Mouse (Mus musculus): ENCODE results near the gene Srsf9.
"Not testable (repeated sequence)": the region's sequence is repeated elsewhere in the genome, so short reads cannot be mapped to it uniquely, and the experiment has no call there.

Srsf9 gene

DNA sequence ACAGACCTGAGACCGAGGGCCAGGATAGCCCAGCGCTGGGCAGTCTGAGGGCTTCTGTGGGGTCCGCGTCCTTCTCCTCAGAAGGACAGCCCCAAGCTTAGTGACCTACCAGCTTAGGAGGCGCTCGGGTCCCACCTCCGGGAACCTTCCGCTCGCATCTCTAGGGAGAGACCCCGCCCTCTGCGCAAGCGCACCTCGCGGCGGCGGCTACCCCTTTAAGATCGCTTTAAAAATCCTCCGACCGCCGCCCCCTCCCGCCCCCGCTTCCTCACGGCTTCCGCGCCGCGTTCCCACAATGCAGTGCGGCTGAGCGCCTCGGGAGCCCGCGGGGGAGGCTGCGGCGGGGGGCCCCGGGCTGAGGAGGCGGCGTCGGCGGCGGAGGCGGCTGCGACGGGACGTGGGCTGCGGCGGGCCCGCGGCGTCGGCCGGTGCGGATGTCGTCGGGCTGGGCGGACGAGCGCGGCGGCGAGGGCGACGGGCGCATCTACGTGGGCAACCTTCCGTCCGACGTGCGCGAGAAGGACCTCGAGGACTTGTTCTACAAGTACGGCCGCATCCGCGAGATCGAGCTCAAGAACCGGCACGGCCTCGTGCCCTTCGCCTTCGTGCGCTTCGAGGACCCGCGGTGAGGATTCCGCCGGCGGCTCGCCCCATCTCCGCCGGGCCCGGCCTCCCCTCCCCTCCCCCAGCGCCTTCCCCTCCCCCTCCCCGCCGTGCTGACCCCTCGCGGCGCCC is at the start of gene Srsf9:
TSS of gene Srsf9 (plus strand) at position 303 of the 735 bp plus-strand sequence.
- DNase-seq (ENCODE audit: low spot score in 2 of 2) = peak; percentile 94 to 95

GRCm38 (mm10) chr5:115278053-115278452 is 48.9 kb upstream of the Srsf9 start:
- DNase-seq (ENCODE audit: low spot score in 2 of 2) = no peak

GRCm38 (mm10) chr5:115278785-115279184 is 48.2 kb upstream of the Srsf9 start:
- DNase-seq (ENCODE audit: low spot score in 2 of 2) = no peak

GRCm38 (mm10) chr5:115279226-115280049 is 47.5 kb upstream of the Srsf9 start, which contains the start of gene Coq5:
Gene Coq5 (plus strand): TSS chr5:115279666.
- peak; percentile 78 to 84 for DNase-seq (ENCODE audit: low spot score in 2 of 2)

GRCm38 (mm10) chr5:115280050-115280687 is 46.8 kb upstream of the Srsf9 start:
- no peak for DNase-seq (ENCODE audit: low spot score in 2 of 2)

DNA sequence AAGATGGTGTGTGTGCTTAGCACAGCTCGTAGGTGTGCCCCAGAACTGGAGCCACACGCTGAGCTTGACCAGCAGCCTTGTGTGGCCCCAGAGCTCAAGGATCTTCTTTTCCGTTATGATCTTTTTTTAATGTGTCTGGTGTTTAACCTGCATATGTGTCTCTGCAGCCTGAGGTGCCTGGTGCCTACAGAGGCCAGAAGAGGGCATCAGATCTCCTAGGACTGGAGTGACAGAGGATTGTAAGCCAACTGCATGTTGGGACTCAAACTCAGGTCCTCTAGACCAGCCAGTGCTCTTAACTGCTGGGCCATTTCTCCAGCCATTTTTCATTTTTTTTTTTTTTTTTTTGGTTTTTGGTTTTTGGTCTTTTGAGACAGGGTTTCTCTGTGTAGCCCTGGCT is 42.2 kb upstream of the Srsf9 start:
- no peak for DNase-seq (ENCODE audit: low spot score in 2 of 2)

GRCm38 (mm10) chr5:115294173-115294572 is 32.8 kb upstream of the Srsf9 start:
- no peak for DNase-seq (ENCODE audit: low spot score in 2 of 2)

GRCm38 (mm10) chr5:115296347-115296746 is 30.6 kb upstream of the Srsf9 start:
- no peak for DNase-seq (ENCODE audit: low spot score in 2 of 2)

- peak; percentile 68 for DNase-seq (ENCODE audit: low spot score in 2 of 2)
These were observed 26.8 kb upstream of the Srsf9 start for GRCm38 (mm10) chr5:115300035-115300744.

GRCm38 (mm10) chr5:115300792-115301614 is 26.0 kb upstream of the Srsf9 start, which contains the start of gene Dynll1:
Gene Dynll1 (minus strand): TSS chr5:115300999.
- DNase-seq (ENCODE audit: low spot score in 2 of 2) = peak; percentile 97 to 99

GRCm38 (mm10) chr5:115301615-115302014 is 25.4 kb upstream of the Srsf9 start:
- DNase-seq (ENCODE audit: low spot score in 2 of 2) = peak in 1 of 2 experiments; percentile 21

- DNase-seq (ENCODE audit: low spot score in 2 of 2) = not testable (repeated sequence)
These were observed 24.8 kb upstream of the Srsf9 start for GRCm38 (mm10) chr5:115302190-115302589.

DNA sequence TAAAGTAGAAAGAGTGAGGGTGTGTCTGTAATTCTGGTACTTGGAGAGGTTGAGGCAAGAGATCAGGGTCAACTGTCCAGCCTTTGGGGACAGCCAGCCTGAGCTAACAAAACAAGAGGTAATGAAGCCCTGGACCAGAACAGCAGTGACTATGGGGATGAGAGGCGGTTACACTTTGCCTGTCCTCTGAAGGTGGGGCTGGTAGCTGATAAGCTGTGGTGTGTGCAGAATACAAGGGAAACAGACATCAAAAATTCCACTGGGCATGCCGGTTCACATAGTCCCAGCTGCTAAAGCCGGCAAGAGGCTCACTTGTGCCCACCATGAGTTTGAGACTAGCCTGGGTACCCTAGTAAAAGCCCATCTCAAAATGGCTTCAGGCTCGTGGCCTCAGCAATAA is 14.6 kb upstream of the Srsf9 start:
- DNase-seq (ENCODE audit: low spot score in 2 of 2) = no peak

GRCm38 (mm10) chr5:115312816-115313667 is 13.9 kb upstream of the Srsf9 start:
- DNase-seq (ENCODE audit: low spot score in 2 of 2) = no peak

DNA sequence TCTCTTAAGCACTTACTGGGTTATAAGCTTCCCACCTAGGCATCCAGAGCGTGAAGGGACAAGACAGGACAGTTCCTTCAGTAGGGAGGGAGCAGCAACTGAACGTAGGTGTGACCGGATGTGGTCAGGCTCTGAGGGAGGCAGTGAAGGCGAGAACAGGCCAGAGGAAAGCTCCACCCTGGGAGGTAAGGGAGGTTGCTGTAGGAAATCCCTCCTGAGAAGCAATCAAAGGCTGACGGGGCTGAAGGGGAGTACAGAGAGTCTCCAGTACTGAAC is 13.4 kb upstream of the Srsf9 start:
- no peak for DNase-seq (ENCODE audit: low spot score in 2 of 2)

DNA sequence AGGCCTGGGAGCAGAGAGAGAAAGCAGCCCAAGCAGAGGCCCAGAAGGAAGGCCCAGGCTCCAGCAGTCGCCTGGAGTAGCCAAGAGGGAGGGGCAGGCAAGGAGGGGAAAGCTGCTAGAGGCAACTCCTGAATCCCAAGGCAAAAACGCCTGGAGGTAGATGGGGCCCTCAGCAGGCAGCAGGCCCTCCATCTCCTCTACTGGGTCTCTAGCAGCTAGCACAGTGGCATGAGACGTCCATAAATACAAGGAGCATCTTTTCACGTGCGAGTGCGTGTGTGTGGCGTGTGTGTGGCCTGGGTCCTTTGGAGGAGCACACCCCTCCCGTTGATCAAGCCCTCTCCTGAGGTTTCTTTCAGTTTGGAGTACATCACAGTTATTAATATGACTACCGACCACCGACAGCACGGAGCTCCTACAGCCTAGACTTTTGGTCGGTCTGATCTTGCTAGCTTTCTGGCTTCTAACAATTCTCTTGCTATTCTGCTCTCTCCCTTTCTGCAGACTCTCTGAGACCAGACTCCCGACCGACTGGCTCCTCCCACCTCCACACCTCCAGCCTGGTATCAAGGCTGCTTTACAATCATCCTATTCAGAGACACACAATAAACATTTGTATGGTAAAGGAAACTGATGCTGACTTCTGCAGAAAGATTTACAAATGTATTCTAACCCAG is 9.9 kb upstream of the Srsf9 start:
- DNase-seq (ENCODE audit: low spot score in 2 of 2) = no peak

GRCm38 (mm10) chr5:115317645-115318328 is 9.2 kb upstream of the Srsf9 start:
- DNase-seq (ENCODE audit: low spot score in 2 of 2) = no peak

- DNase-seq (ENCODE audit: low spot score in 2 of 2) = peak; percentile 78 to 83
These were observed 7.7 kb upstream of the Srsf9 start for GRCm38 (mm10) chr5:115319004-115319940.
